Mouse (Mus musculus) frontal cortex, adult 2 months (tissue): ENCODE results near the gene Nup210. TPM values are rescaled to one million over a fixed set of nuclear protein-coding genes. Genes with fewer than 3 reads are reported as not detected.

Source experiments
- DNase-seq, 2 experiments: peaks; one replicate each; pipeline ENCODE4 v3.0.0; 2022; ENCODE audit warnings: low spot score in 1 of 2; ENCODE audit errors: extremely low spot score in 1 of 2
- polyA plus RNA-seq: library from polyadenylated mRNA; depleted of rRNA; stranded (reverse); fragments of >200 nt; gene quantifications from 2 replicates; pipeline ENCODE4 v1.2.3, GENCODE M21; 2012; rRNA removed

Nup210 gene
- 26.4 and 26.7 TPM in 2 replicates for polyA plus RNA-seq

DNA sequence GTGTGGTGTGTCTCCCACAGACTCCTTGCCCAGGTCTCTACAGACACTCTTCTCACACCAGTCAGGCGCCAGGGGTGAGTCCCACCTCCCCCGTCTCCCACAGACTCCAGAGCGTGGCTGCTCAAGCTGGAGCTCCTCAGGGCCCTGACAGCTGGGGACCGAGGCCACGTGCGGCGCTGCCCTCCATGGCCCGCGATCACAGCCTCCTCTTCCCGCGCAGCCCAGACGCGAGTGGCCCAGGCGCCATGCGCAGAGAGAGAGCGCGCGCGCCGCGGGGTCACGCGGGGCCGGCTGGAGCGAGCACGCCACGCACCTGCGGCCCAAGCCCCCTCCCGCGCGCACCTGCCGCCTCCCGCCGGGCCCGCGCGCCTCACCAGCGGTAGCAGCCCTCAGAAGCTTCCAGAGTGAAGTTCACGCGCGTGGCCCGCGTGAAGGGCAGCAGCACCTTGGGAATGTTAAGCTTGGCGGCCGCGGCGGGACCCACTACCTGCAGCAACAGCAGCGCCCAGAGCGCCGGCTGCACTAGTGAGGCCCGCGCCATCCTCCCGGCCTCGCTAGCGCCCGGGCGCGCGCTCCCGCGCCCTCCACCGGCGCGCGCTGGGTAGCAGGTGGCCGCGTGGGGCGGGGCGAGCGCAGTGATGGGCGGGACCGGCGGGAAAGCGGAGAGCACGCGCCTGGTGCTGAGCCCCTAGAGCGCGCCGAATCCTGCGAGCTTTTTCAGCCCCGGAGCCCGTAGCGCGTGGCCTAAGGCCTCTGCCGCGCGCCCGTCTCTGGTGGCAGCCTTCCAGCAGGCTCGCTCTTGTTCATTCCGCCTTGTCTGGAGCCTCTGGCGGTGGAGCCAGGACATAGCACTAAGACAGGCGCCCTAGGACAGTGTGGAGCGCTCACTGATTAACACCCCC, at the start of gene Nup210:
Gene Nup210 (minus strand): TSS at position 586 of the 902 bp plus-strand sequence.
- DNase-seq = peak; percentile 93 to 98

DNA sequence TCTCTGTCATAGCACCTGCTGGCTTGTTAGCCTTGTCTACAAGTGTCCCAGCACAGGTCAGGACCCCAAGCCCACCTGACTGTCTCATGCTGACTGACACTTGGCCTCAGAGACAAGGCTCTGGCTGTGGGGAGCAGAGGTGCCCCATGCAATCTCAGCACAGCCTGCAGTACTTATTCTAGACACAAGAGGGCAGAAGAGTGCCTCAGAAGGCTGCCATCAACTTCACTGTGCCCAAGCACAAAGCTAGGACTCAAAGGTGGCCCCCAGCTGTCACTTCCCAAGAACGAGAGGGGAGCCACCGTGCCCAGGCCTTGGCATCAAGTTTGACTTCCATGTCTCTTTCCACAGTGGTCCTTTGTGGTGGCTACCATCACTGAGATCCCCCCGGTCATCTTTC, 48.6 kb upstream of the Nup210 start:
- peak in 1 of 2 experiments; percentile 92 for DNase-seq

DNA sequence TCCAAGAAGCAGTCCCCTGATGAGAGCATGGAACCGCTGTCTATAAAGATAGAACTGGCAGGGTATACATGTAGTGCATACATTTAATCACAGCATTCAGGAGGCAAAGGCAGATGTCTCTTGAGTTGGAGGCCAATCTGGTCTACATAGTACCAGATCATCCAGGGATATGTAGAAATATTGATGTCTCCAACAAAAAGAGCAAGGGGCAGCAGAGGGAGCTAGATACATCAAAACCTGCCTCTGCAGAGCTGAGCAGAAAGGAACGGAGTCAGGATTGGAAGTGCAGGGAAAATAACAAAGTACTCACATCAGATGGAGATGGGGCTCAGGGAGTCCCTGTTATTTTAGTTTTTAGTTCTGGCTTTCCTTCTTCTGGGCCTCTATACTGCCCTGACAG, 48.0 kb upstream of the Nup210 start:
- DNase-seq = no peak

DNA sequence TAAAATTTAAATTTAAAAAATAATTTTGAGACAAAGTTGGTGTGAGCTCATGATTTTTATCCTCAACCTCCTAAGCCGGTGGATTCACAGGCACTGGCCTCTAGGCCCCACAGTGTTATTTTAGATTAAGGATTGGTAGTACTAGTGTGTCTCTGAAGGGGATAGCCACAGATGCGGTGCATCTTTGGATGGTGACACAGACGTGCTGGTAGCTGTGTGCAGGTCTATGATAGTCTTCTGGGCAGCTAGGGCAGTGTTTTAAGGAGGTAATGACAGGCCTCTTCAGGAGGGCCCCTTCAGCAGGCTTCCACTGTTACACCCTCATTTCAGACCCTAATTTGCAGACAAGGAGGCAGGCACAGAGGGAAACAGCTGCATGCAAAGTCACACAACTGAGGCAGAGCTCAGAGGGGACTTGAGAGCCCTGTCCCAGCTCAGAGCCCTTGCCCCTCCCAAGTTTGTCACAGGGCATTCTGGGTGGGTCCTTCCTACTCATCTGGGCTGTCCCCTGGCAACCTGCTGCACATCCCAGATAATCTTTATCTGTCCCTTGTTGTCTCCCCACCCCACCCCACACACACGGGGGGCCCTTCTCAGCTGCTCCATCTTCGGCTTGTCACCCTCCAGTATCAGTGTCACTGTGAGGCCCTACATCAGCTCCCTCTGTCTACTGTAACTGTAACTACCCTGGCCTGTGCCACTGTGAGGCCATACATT, 46.7 kb upstream of the Nup210 start:
- no peak for DNase-seq

DNA sequence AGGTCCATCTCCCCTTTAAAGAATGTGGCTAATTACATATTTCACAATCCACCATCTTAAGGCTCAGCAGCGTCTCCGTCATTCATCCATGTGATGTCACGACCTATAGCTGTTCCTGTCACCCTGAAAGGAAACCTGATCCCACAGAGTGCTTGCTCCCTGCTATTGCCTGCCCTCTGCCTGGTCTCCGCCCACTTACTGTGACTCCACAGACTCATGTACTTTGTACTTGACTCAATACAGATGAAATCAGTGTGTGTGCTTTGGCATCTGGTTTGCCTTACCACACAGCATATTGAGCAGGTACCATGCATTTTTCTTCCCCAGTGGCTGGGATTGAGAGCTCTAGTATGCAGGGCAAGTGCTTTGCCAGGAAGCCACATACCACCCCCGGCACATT, 45.7 kb upstream of the Nup210 start:
- DNase-seq = no peak

DNA sequence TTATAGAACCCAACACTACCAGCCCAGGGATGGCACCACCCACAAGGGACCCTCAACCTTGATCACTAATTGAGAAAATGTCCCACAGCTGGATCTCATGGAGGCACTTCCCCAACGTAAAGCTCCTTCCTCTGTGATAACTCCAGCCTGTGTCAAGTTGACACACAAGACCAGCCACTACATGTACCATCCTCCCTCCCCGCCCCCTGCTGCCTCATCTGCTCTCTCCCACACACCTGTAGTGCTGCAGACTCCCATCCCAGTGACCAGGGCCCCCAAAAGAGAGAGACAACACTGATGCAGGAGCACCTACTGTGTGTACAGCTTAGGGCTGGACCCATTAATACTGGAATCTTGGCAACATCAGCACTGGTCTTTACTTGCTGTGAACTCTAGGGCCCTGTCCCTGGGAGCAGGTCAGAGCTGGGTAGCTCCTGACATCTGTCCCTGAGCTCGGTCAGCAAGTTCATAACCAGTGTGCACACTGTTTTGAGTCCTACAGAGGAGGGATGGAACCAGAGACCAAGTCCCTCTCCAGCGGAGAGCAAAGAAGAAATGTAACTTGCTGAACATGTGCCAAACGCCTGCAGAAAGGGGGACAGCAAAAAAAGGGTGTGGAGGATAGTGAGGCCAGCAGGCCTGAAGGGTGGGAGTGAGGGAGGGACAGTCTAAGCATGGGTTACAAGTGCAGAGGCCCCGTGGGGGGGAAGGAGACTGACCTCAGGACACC, 45.0 kb upstream of the Nup210 start:
- no peak for DNase-seq

DNA sequence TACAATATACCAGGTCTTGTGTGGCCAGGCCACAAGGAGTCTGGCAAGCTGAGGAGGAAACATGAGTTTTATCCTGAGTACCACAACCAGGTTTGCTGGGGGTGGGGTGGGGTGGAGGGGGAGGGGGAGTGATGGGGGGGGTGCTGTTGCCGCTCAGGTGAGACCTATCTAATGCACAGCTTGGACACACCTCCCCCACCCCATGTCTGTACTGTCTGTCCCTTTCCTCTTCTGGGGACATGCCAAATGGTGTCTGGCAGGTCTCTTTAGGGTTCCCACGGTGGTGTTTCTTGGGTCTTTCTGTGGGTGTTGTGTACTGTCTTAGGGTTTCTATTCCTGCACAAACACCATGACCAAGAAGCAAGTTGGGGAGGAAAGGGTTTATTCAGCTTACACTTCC, 44.3 kb upstream of the Nup210 start:
- no peak for DNase-seq

DNA sequence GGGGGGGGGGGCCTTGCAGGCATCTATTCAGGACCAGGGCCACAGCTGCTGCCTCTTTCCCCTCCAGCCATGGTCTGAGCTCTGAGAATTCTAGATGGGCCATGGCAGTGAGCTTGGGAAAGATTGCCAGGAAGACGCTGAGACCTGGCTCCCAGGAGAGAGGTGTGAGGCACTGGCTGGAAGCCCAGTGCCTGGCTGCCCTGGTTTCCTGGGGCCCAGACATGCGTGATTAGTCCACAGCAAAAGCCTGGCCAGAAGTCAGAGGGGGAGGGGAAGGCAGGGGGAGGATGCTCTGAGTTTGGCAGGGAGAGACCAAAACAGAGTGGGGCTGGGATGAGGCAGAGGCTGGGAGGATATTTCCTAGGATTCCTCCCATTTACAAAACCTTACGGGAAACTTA, 43.8 kb upstream of the Nup210 start:
- DNase-seq = peak in 1 of 2 experiments; percentile 59

DNA sequence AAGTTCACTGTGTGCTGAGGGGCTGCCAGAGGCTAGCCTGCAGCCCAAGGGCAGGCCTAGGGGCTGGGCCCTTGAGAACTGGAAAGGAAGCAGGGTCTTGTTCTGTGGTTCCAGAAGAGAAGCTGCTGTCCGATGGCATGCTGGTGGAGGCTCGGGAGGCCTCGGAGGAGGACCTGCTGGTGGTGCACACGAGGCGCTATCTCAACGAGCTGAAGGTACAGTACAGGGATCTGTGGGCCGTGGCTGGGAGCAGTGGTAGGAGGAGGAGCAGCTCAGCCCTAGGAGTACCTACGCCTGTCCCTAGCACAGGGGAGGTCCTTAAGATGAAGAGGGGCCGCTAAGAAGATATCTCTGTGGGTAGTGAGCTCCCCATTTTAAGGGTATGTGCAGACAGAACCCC, 42.4 kb upstream of the Nup210 start:
- no peak for DNase-seq

DNA sequence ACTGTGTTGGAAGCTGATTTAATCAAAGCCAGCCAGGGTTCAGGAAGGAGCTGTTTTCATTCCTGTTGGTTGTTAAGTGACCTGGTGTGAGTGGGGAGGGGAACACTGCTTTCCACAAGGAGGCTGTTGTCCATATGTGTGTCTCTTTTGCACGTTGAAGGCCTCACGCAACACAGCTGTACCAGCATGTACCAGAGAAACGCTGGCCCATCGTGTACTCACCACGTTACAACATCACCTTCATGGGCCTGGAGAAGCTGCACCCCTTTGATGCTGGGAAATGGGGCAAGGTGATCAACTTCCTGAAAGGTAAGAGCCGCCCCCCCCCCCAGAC, 40.6 kb upstream of the Nup210 start:
- no peak for DNase-seq

DNA sequence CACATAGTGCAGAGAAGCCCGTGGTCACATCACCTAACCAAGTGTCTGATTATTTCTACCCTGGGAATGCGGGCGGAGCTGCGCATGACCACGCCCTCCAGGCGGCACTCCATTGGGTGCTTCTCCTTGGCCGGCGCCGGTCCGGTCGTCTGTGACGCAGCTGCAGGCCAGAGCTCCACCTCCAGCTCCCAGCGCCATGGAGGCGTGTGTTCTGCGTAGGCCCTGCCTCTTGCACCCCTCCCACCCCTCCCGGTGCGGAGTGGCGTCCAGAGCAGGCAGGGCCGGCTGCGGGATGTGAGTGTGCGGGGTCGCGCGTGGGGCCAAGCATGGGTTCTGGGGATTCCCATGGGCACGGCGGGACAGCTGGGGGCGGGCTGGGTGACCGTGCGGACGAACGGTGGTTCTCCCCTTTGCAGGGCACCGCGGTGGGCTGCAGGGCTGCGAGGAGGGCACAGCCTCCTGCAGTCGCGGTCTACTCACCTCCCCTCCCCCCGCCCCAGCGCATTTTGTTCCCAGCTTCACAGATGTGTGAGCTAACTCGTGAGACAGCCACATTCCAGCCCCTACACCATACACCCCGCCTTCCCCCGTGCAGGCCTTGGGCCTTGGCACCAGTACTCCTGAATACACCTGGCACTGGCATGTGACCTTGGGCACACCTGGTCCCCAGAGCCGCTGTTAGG, 40.1 kb upstream of the Nup210 start, which contains the start of gene Hdac11:
Gene Hdac11 (plus strand): TSS at position 112 of the 683 bp plus-strand sequence.
- DNase-seq = peak; percentile 88 to 91

DNA sequence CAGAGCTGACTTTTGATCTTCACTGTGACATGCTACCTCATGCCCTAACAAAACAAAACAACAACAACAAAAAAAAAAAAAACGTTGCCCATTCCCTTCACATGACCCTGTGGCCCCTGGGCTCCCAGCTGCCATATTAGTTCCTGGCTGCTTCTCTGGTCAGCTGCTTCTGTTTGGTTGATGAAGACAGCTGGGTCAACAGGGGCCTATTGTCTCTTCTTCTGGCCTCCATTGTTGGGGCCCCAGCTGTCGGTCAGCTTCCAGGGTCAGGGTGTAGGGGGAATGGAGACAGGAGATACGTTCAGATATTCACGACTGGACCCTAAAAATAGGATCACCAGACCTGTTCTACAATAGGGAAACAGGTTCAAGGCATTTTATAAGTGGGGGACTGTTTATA, 39.4 kb upstream of the Nup210 start:
- DNase-seq = no peak

DNA sequence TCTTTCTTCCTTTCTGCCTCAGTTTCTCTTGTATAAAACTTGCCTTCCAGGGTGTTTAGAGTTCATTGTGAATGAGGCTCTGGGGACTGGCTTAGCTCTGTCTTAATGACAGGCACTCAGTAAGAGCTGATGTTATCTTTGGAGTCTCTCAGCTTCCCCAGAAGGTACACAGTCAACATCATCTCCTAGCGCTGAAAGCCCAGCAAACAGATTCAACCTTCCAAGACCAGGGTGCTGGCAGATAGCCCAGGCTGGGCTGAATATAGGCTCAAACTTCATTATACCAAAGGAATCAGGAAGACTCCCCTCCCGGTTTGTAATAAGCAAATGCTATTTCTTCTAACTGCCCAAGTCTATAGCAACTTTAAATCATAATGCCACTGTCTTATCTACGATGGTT, 38.7 kb upstream of the Nup210 start:
- no peak for DNase-seq

DNA sequence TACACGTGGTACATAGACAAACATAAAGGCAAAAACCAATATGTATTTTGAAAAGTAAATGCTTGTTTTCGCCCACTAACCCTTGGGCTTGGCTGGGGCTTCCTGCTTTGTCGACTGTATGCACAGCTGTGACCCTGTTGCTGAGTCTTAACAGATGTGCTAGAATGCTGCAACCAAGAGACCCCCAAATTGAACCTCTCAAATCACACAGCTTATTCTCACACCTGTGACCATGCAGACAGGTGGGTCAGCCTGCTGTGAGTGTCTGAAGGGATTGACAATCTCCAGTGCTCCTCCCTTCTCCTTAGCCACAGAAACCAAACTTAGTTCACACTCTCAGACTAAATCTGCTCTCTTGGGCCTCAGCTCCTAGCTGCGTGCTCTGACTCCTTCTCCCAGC, 38.1 kb upstream of the Nup210 start:
- no peak for DNase-seq

DNA sequence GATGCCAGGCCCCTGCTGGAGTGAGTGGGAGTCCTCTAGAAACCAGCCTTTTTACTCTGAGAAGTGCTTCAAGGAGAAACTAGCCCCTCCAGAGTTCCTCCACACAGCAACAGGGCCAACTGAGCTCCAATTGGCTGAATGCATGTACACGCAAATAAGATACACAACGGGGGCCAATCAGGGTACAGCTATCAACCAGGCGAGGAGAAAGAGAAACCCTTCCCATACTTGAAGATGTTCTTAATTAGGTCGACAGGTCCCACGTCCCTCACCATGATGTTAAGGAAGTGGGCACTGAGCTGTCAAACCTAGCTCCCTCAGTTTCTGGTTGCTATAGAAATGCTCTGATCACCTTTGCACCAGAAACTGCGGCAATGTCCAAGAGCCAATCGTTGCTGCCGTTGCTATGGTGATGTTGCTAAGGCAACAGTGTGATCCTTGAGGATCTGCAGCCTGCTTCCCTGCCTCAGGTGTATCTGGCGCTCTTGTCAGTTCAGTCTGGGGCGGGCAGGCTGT, 37.0 kb upstream of the Nup210 start:
- peak; percentile 76 to 78 for DNase-seq

DNA sequence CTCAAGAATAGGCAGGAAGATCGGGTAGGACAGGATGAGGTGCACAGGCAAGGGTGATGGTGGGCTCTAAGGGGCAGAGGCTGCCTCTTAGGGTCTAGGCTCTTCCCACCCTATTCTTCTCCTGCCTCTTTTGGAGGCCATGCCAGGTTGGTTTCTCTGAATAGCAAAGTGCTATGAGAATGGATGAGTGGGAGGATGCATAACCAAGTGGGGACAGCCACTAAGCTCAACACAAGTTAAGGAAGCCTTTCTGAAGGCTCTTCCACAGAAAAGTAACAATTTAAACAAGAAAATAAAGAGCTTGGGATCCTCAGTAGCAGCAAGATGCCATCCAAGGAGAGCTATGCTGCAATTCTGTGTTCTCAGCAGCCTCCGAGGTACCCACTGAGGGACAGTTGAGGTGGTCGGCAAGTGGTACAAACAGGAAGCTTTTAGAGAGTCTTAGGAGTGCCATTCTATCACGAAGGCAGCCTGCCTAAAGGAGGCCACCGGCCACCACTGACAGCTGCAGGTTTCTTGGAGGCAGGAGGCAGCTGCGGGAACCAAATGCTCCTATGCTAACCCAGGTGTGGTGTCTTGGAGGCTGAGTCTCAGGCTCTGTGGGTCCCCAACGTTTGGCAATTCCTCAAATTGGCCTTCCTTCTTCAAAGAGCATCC, 36.4 kb upstream of the Nup210 start:
- DNase-seq = no peak

DNA sequence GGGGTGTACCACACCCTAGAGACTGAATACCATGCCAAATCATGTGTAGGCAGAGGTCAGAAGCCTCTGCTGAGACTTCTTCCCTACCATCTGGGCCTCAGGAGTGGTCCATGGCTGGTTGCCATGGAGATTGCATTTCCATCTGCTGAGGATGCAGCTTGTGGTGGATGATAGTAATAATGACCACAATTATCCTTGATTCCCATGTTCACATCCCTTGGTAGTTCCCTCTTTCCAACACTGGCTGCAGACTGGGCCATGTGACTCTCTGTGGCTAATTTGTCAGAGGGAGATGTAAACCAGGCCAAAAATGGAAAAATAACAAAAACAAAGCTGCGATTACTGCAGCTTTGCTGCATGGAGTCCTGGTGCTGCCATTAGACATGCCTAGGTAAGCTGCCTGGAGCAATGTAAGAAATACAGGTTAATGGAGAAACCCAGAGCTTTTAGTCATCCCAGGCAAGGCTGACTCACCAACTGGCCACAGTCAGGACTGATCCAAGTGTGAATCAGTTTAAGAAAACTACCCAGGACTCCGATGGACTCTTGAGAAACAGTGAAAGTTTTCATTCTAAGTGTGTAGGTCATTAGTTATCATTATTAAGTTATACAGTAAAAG, 30.6 kb upstream of the Nup210 start:
- DNase-seq = no peak

DNA sequence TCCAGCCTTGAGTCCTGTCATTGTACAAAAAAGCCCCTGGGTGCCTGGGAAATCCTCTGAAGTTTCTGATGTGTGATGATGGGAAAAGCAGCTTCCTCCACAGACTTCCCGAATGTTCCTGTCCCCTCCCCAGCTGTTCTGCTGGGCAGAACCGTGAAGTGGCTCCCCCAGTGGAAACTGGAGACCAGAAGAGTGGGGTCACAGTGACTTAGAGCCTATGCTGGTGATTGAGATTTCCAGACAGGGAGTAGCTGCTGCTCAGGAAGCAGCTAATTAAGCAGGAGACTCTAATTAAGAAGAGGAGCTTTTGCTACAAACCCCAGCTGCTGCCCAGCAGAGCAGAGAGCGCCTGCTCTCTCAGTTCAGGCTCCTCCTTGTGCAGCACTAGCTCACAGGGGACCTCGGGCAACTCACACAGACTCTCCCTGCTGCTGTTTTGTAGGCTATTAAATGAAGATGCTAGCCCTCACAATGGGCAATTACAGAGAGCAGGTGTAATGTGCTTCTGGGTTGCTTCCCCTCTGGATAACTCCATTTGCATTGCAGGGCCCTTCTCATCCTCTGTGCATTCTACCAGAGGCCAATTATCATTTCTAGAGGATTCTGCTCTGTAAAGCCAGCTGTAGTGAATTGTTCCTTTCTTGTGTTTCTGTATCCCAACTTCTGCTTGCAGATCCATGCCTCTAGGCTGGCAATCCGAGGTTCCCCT, 30.0 kb upstream of the Nup210 start:
- DNase-seq = no peak

DNA sequence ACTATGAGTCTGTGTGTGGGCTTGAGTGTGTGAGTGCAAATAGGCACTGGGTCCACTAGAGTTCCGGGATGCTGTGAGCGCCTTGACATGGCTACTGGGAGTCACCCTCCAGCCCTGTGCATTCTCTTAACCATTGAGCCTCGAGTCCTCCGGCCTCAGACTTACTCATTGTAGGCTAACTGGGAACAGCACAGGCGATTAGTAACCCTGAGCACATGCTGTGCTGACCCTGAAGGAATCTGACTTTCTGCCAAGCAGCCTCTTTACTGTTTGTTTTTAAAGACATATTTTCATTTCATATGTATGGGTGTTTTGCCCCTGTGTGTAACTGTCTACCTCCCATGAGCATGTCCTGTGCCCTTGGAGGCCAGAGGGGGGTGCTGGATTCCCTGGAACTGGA, 28.9 kb upstream of the Nup210 start:
- DNase-seq = no peak
